Mouse (Mus musculus) layer of hippocampus, adult 9-10 months (tissue): ENCODE measurements at regions not wholly inside any gene's neighbourhood (a gene's known extent, or its start where the extent isn't known, plus 50 kb on each side); places are given as distances from the start of the nearest gene placed in this dataset.
"Not testable (repeated sequence)": the region's sequence is repeated elsewhere in the genome, so short reads cannot be mapped to it uniquely, and the experiment has no call there.

Source experiments
- DNase-seq: peaks from one replicate; pipeline ENCODE4 v3.0.0; 2022; ENCODE audit warnings: low spot score

DNA sequence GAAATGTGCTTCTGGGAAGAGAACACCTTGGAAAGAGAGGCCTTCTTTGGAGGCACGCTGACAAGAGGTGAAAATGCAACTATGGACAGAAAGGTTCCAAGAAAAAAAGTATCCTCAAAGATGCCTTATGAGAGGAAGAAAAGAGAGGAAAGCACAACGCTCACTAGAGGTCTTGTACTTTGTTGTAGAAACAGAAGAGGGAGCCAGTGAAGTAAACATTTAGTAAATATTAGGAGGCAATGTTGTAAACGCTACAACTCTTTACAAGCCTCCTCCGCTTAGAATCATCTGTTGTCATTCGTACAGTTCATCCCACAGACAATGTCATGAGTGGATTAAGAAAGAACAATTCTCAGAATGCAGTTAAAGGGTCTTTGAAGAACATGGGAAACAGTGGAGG is 77.4 kb downstream of the Tfpi2 start:
- DNase-seq = no peak

DNA sequence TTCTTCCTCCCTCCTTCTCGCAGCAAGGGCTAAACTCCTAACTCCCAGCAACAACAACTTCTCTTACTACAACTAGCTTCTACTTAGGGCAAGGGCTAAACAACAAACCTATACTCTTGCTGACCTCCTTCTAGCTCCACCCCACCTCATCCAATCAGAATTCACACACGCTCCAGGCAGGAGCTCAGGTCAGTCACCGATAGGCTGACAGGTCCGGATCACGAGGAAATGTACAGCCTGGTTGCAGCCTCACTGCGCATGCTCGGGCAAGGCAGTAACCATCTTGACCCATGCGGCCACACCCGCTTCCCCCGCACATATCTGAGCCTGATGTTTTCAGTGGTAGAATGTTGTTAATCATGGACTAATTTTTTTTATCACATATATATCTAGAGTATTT is 84.0 kb downstream of the Tfpi2 start:
- no peak for DNase-seq

DNA sequence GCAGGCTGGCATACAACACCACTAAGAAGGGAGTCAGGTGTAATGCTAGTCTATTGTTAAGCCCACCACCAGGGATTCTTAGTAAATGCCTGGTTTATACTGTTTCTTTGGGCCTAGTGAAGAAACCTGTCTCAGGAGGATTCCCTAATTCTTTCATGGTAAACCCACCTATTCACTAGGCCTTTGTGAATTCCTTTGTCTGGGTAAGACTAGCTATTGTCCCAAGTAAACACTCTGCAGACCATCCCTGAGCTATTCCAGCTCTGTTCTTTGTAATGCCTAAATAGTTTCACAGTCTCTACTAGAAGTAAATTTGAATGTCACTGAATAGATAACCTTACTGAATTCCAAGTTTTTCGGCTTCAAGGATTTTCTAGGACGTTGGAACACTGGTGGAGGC is 111.3 kb upstream of the Calcr start:
- DNase-seq = not testable (repeated sequence)

DNA sequence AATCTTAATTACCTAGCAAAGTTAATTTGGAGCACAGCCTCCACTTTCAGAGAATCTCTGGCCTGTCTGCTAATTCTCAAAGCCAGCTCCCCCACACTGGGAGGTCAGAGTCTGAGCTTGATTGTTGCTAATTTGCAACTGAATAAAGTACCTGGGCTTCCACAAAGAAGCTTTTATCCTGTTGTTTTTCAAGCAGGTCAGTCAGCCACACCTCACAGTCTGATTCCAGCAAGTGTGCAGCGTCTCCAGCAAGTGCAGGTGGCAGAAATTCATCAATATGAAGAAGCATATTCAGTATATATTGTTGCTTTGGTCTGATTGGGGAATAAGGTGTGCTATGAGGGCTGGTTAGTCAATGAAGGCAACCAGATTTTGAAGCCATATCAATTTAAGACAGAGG is 110.3 kb upstream of the Calcr start:
- DNase-seq = not testable (repeated sequence)

DNA sequence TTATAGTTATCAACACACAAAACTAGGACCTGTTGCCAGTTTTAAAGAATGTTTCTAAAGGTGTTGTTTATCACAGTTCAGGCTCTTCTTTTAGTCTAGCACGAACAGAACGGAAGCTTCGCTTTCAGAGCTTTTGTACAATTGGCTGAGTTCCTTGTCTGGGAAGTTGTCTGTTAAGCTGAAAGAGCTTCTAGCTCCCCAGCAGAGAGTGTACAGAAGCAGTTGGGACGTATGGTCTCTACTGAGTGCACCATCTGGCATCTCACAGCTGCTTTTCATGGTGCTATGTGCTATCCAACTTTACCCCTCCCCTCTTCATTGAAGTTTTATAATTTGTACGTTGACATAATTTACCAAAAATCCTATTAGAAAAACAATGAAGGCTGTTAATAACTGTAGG is 96.5 kb upstream of the Calcr start:
- peak; percentile 26 for DNase-seq

DNA sequence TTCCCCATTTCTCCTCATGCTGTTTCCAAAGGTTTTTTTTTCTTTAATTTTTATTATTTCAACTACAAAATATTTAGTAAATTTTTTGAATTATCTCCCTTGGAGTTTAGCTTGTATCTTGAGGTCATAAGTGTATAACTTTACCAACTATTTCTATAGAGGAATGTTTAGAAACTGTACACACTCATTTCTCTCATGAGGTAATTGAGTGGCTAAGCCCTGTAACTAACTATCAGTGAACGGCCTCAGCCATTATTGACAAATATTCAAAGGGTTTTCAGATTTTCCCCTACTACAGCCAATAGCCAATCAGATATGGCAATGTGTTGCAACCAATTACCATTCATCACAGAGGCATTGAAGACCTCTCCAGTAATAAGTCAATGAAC is 96.1 kb upstream of the Calcr start:
- no peak for DNase-seq

DNA sequence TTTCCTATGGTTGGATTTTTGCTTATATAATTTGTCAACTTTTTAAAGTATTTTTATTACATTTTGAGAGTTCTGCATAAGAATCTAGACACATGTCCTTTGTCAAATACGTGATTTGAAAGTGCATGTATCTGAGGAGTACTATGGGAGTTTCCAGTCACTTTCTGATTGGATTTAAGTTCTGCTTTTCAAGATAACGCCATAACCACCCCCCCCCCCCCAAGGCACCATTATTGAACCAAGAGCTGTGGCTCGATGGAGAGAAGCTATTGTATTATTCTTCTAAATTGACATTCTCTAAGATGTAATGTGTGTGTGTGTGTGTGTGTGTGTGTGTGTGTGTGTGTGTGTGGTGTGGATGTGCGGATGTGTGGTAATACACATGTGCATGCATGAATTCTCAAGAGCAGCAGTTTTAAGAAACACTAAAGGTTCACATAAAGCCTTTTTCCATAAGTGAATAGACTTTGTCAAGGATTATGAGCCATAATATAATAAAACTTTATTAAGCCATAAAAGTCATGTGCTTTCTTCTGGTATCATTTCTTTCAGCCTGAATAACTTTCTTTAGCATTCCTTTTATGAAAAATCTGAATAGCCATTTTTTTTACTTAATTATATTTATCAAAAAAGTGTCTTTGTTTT is 95.5 kb upstream of the Calcr start:
- DNase-seq = no peak

DNA sequence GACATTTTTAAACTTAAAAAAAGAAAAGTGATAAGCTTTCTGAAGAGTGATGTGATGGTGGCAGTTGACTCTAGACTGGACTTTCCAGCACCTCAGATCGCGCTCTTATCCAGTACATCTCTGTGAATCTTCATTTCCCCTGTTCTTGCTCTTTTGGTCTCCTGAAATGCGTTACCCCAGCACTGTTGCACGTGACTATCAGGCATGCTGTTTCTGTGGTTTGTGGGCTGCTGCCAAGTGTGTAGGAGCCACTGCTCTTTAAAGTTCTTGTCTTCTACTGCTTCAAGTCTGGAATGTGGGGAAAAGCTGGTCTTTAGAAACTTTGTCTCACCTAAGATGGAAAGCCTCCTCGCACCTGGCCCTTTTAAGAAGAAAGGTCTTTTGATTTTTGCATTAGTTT is 85.6 kb upstream of the Calcr start:
- DNase-seq = no peak
